Mouse (Mus musculus) ES-E14 (cell line): ENCODE measurements at regions not wholly inside any gene's neighbourhood (a gene's known extent, or its start where the extent isn't known, plus 50 kb on each side); places are given as distances from the start of the nearest gene placed in this dataset.
"Not testable (repeated sequence)": the region's sequence is repeated elsewhere in the genome, so short reads cannot be mapped to it uniquely, and the experiment has no call there.

ENCODE experiments used
- DNase-seq: peaks from one replicate; pipeline ENCODE4 v3.0.0-alpha.2; 2013; ENCODE audit warnings: low read depth, low spot score
- H3K27ac ChIP-seq: 2 replicates; pipeline ENCODE4 v1.5.1; 2012; ENCODE audit warnings: low read depth, mild to moderate bottlenecking, low read length, moderate library complexity, mixed read lengths; ENCODE audit not compliant: poor library complexity, insufficient read depth, severe bottlenecking
- H3K36me3 ChIP-seq: 2 replicates; pipeline ENCODE4 v1.6.1; 2012; ENCODE audit warnings: mild to moderate bottlenecking, low read length, moderate library complexity, mixed read lengths; ENCODE audit not compliant: control insufficient read depth, poor library complexity, insufficient read depth, severe bottlenecking
- H3K4me1 ChIP-seq, 2 experiments: fragments of 150-350 bp in 1 of 2; sonication (generic) in 1 of 2; 2 replicates each; pipeline ENCODE4 v1.6.1; 2012; ENCODE audit warnings: low read length in 2 of 2, mild to moderate bottlenecking in 1 of 2, mixed read lengths in 1 of 2; ENCODE audit not compliant: control insufficient read depth in 2 of 2, insufficient read depth in 2 of 2, poor library complexity in 1 of 2
- H3K4me3 ChIP-seq, 2 experiments: fragments of 150-350 bp in 1 of 2; sonication (generic) in 1 of 2; 2 replicates each; pipeline ENCODE4 v1.5.1; 2012; ENCODE audit warnings: low read length in 2 of 2, low read depth in 1 of 2, mild to moderate bottlenecking in 1 of 2, mixed read lengths in 1 of 2; ENCODE audit not compliant: insufficient read depth in 1 of 2, poor library complexity in 1 of 2, severe bottlenecking in 1 of 2
- H3K9ac ChIP-seq: 2 replicates; pipeline ENCODE4 v1.6.1; 2012; ENCODE audit warnings: low read depth, mild to moderate bottlenecking, low read length, mixed read lengths; ENCODE audit not compliant: poor library complexity, insufficient read depth, severe bottlenecking
- H3K9me3 ChIP-seq: fragments of 150-350 bp; sonication (generic); 2 replicates; pipeline ENCODE4 v1.6.1; 2012; ENCODE audit warnings: low read depth, mild to moderate bottlenecking, low read length; ENCODE audit not compliant: control insufficient read depth, insufficient read depth
- CHD2 ChIP-seq: IDR thresholded peaks from 2 replicates; pipeline ENCODE4 v1.6.1; 2014; ENCODE audit warnings: mild to moderate bottlenecking, low read depth, low read length, inconsistent platforms
- HCFC1 ChIP-seq: IDR thresholded peaks from 2 replicates; pipeline ENCODE4 v1.6.1; 2012; ENCODE audit warnings: low read length, inconsistent platforms, borderline replicate concordance; ENCODE audit not compliant: insufficient read depth
- MAFK ChIP-seq: IDR thresholded peaks from 2 replicates; pipeline ENCODE4 v1.6.1; 2014; ENCODE audit warnings: mild to moderate bottlenecking, low read depth, low read length, inconsistent platforms; ENCODE audit not compliant: insufficient read depth
- ZC3H11A ChIP-seq: IDR thresholded peaks from 2 replicates; pipeline ENCODE4 v1.6.1; 2012; ENCODE audit warnings: low read depth, mild to moderate bottlenecking, inconsistent platforms, low read length, borderline replicate concordance
- ZNF384 ChIP-seq: IDR thresholded peaks from 2 replicates; pipeline ENCODE4 v1.6.1; 2012; ENCODE audit warnings: low read depth, low read length, inconsistent platforms
- in situ Hi-C, 2 experiments: fragments of 600-800 bp; cut with MboI; formaldehyde crosslinking; loops; one replicate each; pipeline ENCODE4 v1.15.1; 2025; ENCODE audit warnings: low sequenced_read_pairs in 2 of 2, inconsistent platforms in 1 of 2; ENCODE audit not compliant: unreplicated experiment in 2 of 2

DNA sequence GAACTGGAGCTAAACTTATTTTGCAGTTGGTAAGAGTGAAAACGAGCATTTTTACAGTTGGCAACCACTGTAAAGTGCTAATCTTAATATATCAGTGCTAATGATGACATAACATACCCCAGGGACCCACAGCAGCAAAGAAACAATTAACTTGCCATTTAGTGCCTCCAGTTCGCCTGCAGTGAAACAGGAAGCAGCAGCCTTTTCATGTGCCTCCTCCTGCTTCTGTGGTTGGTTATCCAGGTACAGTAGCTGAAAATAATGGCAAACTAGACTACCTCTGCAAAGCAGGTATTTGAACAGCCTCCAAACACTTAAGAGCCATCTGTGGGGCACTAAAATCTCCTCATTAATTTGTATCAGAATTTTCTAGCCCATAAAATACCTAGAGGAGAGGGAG lies 584.8 kb upstream of the Pfkp start:
- no peaks in the 10 kb centered on the region for H3K9me3 ChIP-seq
- H3K4me1 ChIP-seq, result no peaks in the 10 kb centered on the region
- no peak overlapping the region for H3K9ac ChIP-seq
- no peak overlapping the region for H3K4me3 ChIP-seq
- in situ Hi-C loops, result no loop called here
- no peaks in the 10 kb centered on the region for H3K36me3 ChIP-seq
- H3K27ac ChIP-seq, result no peak overlapping the region
- no peak for DNase-seq
- TF ChIP-seq ZC3H11A, result no peak
- TF ChIP-seq ZNF384, result no peak
- no peak for TF ChIP-seq HCFC1
- TF ChIP-seq MAFK, result no peak
- TF ChIP-seq CHD2, result no peak

DNA sequence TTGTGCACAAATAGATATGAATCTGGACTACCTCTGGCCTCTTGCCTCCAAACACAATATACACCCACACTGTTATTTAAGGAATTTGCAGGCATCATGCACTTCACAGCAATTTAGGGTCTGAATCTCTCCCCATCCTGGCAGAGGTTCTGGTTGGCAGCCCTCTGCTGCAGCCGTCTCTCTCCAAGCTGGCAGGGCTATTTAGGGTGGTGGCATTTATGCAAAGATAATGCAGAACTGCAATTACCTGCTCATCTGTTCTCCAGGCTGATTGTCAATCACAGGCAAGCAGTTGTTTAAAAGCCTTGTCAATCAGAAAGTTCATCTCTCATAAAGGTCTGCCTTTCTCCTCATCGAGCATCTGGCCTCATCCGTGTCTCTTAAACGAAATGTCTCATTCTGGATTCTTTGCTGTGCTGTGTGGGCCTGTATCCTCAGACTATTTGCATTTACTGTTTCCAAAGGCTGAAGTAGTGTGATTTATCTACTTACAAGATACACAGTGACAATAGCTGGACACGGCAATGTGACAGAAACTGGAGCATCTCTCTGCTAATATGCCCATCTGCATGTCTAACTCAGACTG lies 558.1 kb upstream of the Pfkp start:
- H3K9me3 ChIP-seq, result no peaks in the 10 kb centered on the region
- no peak overlapping the region for H3K27ac ChIP-seq
- H3K4me1 ChIP-seq, result no peaks in the 10 kb centered on the region
- no peaks in the 10 kb centered on the region for H3K36me3 ChIP-seq
- TF ChIP-seq CHD2 (no peak), HCFC1 (no peak), MAFK (no peak), ZC3H11A (no peak), ZNF384 (no peak)
- no peak for DNase-seq
- in situ Hi-C loops, result no loop called here
- H3K9ac ChIP-seq, result no peak overlapping the region
- no peak overlapping the region for H3K4me3 ChIP-seq

DNA sequence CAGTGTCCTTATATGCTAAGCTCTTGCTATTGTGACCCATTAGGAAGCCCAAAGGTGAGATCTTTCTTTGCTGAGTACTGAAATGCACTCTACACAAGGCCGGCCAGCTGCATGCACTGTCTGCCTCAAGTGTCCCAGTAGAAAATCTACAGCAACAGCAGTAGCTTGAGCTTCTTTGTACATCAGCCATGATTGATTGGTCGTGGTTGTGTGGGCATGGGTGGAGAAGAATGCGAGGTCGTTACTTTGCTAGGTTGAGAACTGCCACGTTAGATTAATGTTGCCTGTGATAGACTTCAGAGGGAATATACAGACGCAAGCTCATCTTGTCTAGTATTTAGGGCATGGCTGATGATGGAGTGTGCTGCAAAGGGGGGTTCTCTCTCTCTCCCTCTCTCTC lies 547.4 kb upstream of the Pfkp start:
- DNase-seq, result no peak
- no peak overlapping the region for H3K27ac ChIP-seq
- no peaks in the 10 kb centered on the region for H3K9me3 ChIP-seq
- H3K36me3 ChIP-seq, result no peaks in the 10 kb centered on the region
- H3K4me1 ChIP-seq, result no peaks in the 10 kb centered on the region
- in situ Hi-C loops, result no loop called here
- TF ChIP-seq MAFK (no peak), ZC3H11A (no peak), HCFC1 (no peak), CHD2 (no peak), ZNF384 (no peak)
- H3K9ac ChIP-seq, result no peak overlapping the region
- no peak overlapping the region for H3K4me3 ChIP-seq

DNA sequence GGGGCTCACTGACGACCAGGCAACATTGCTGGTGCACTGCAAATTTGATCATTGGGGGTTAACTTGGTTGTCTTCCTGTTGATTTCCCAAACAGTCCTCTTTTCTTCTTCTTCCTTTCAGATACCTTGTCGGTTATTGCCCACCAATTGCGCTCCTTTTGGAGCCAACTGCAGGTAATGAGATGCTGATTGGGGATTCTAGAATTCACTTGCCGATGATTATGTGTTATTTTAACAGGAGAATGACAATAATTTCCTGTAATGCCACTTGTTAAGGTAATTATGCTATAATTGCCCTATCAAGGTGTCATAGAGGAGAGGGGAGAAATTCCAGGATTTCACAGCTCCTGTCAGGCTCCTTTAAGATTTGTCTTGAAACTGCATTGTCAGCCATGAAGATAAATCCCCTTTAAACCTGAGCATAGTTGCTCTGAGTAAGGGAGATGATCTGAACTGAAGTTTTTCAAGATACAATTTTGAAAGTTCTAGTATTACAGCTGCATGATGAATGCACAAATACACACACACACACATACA lies 533.7 kb upstream of the Pfkp start:
- TF ChIP-seq CHD2, result no peak
- no peak for TF ChIP-seq ZC3H11A
- no peak for TF ChIP-seq MAFK
- no peak for TF ChIP-seq HCFC1
- no peak for TF ChIP-seq ZNF384
- Histone ChIP-seq H3K4me1 (no peaks in the 10 kb centered on the region), H3K9me3 (no peaks in the 10 kb centered on the region), H3K36me3 (no peaks in the 10 kb centered on the region), H3K9ac (no peak overlapping the region), H3K4me3 (no peak overlapping the region), H3K27ac (no peak overlapping the region)
- DNase-seq, result no peak
- in situ Hi-C loops, result no loop called here

DNA sequence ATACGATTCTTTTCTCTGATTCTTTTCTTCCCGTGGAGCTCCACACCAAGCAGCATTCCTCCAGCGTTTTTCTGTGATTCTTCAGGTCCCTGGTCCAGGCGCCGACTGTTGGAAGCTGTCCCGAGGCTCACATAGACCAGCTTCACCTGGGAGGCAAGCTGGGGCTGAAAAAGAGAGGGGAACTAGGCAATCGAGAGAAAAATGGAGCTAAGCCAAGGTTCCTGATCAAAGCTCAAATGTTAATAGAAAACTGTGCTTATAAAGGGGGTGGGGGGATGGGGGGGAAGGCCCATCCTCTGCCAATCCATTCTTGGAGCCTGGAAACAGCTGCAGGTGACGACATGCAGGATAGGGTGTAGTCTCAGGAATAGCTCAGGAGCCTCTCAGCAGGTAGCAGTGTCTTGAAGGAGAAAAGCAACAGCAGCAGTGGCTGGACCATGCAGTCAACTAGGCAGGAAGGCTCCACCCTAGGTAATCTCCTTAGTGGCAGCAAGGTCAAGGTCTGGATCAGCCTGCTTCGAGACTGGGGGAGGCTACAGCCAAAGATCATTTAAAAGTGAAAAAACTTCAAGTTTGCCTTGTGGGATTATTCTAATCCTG lies 527.1 kb upstream of the Pfkp start:
- Histone ChIP-seq H3K4me1 (no peaks in the 10 kb centered on the region), H3K9me3 (no peaks in the 10 kb centered on the region), H3K4me3 (no peak overlapping the region), H3K27ac (peak overlapping the region; percentile 68; the same call in 1 of the 2 replicates), H3K36me3 (no peaks in the 10 kb centered on the region; the same call in 1 of the 2 replicates), H3K9ac (no peak overlapping the region)
- no peak for TF ChIP-seq CHD2
- TF ChIP-seq ZC3H11A, result no peak
- in situ Hi-C loops, result no loop called here
- DNase-seq, result no peak

DNA sequence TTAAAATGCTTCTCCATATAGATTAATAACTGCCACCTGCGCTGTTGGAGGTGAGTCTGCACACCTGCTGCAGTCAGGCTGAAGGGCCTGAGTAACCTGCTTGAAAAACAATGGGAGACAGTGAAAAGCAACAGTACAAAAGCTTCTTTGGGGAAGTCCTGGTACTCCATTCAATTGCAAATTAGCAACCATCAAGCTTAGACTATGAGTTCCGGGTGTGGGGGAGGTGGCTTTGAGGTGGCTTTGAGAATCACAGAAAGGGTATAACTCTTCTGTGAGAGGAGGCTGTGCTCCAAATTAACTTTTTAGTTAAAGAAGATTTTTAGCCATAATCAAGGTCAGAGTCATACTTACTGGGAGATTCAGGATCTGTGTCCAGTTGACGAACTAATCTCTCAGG lies 521.5 kb upstream of the Pfkp start:
- H3K4me3 ChIP-seq, H3K9me3 ChIP-seq, H3K4me1 ChIP-seq, H3K9ac ChIP-seq, in situ Hi-C loops, H3K36me3 ChIP-seq, H3K27ac ChIP-seq: not testable (repeated sequence)
- peak; percentile 22 for DNase-seq
